Mouse (Mus musculus) C3H10T1/2 (cell line): ENCODE measurements around the gene Hmox2. TPM values are rescaled to one million over a fixed set of nuclear protein-coding genes. Genes with fewer than 3 reads are reported as not detected.

Source experiments
- polyA plus RNA-seq, 2 experiments: library from polyadenylated mRNA; unstranded; fragments of >200 nt; fragmentation: generic; extraction: Trizol; gene quantifications; one replicate each; pipeline ENCODE4 v1.2.1; 2012; ENCODE audit warnings: missing spikeins in 2 of 2

The Hmox2 gene
- 10 to 100 TPM; 49.6 to 70.0 TPM for polyA plus RNA-seq

DNA sequence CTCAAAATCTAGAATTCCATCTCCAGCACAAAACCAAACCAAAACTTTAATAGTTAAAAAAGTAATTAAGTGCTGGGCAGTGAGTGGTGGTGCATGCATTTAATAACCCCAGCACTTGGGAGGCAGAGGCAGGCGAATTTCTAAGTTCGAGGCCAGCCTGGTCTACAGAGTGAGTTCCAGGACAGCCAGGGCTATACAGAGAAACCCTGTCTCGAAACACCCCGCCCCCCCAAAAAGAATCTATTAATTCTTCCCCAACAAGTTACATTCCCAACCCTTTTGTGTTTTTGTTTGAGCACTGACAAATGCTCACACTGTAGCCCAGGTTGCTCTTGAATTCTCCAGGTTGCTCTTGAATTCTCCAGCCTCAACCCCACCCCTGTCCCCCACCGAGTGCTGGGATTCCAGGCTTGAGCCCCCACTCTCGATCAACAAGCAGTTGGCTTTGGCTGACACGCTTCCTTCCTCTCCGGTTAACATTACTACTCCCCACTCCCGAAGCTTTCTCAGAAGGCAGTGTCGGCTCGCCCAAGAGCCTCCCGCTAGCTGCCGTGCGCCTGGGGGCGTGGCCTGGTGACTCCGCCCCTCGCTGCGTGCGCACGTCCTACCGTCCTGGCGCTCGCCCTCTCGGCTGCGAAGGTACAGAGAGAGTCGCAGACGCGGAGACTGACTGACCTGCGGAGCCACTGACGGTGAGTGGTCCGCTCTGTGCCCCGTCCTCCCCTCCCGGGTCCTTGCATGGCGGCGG is at the start of gene Hmox2:
TSS of gene Hmox2 (plus strand) at position 582 of the 748 bp plus-strand sequence.

DNA sequence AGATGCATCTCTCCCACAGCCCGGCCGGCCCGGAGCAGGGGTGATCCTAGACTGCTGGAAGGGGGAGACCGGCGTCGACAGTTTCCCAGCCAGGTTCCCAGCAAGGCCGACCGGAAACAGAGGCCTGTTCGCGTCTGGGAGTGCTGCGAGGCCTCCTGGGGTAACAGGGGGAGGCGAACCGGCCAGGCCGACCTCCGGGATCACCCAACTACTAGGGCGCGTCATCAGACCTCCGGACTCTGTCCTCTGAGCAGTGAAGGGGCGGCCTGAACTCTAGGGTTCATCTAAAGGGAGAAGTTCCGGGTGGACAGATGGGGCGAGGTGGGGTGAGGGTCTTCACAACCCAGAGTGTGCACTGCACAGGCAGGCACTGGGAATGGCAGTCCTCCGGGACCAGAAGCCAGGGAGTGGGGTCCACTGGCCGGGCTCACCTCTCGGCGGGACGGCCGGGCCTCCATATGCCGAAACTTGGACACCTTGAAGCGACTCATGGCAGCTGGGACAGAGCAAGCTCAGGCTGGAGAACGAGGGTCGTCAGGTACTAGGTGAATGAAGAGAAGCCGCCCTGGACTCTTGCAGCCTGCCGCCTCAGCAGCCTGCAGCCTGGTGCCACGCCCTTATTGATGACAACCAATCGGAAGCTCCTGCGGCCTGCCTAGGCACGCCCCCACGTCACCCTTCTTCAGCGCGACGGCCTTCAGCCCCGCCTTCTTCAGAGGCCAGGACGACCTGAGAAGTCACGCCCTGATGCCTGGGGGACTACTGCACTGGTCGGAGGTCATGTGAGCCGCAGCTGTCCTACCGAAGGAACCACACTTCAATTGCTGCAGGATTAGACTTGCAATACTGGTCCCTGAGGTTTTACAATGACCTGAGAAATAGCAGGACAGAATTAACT is 46.8 kb upstream of the Hmox2 start, which contains the start of gene Coro7:
TSS of gene Coro7 (minus strand) at position 657 of the 898 bp plus-strand sequence.

DNA sequence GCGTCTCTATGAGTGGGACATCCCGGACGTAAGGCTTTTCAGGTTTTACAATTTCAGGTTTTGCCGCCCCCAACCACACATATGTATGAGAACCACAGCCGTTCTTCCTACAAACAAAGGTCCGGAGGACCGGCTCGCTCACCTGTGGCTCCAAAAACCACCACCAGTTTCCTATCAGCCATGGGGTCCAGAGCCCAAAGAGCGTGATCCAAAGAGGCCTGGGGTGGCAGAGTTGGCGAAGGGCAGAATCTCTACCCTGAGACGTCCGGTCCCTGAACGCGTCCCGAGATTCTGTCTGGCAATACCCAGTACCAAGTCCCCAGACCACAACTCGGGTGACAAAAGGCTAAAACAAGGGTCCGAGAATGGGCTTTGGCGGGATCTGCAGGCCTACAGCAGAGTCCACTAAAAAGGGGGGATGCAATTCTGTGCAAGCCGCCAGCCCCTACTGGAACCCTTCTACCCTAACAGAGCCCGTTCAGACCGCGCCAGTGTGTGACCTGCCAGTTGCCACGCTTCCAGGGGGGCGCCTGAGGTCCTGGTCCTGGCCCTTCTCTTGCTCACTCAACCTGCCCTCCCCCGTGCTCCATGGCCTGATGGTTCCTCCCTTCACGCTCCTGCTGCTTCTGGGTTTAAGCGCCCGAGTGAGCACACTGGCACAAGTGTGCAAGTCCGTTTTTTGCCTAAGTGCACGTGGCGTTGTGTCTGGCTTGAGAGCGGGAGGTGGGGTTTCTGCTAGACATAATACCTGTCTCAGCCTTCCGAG is 7.2 kb upstream of the Hmox2 start, which contains the start of gene Nmral1:
TSS of gene Nmral1 (minus strand) at position 604 of the 766 bp plus-strand sequence.

DNA sequence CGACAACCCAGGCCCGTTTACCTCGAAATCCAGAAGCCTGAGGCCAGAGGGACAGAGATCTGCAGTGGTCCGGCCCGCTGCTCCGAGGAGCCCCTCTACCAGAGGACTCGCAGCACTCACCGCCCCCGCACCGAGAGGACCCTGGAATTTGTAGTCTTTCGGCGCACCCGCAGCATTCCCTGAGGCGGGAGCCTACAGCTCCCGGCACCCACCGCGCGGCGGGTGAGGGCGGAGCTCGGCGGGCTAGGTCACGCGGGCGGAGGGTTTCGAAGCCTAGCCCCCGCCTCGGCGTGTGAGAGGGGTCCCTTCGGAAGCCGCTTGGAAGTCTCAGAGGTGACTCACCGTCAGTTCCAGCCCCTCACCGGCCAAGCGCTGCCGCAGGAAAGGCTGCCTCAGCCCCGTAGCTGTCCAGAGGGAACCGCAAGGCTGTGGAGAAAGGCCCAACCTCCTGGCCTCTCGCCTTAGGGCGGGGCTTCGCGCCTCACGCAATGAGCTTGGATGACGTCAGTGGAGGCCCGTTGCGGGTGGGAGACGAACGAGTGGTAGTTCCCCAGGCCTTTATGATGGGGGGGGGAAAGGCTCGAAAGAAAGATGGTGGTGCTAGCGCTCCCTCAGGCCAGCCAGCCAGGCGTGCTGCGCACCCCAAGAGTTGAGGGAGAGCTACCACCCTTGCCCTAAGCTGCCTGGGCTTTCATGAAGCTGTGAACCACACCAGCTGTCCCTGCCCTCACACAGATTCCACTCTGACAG is 63.8 kb downstream of the Hmox2 start, which contains the start of gene Cdip1:
TSS of gene Cdip1 (minus strand) at position 483 of the 750 bp plus-strand sequence.

Other genes with a start within 250 kb of the Hmox2 start
- 1 to 10 TPM in 1 of 2 experiments, under 1 TPM in 1; 0.15 to 2.3 TPM for gene Srl, start 184.5 kb upstream of the Hmox2 start, polyA plus RNA-seq
- gene Tfap4, start 166.5 kb upstream of the Hmox2 start, polyA plus RNA-seq, result 1 to 10 TPM; 5.2 to 6.2 TPM
- 10 to 100 TPM; 14.0 to 57.8 TPM for gene Glis2, start 131.6 kb upstream of the Hmox2 start, polyA plus RNA-seq
- gene Pam16, start 101.4 kb upstream of the Hmox2 start, polyA plus RNA-seq, result 10 to 100 TPM; 54.9 to 95.1 TPM
- gene Vasn, start 86.4 kb upstream of the Hmox2 start, polyA plus RNA-seq, result 100 to 1,000 TPM in 1 of 2 experiments, 10 to 100 TPM in 1; 20.8 to 159 TPM
- gene Dnaja3, start 86.4 kb upstream of the Hmox2 start, polyA plus RNA-seq, result 10 to 100 TPM in 1 of 2 experiments, 1 to 10 TPM in 1; 5.6 to 20.4 TPM
- 10 to 100 TPM in 1 of 2 experiments, 1 to 10 TPM in 1; 5.2 to 12.2 TPM for gene Coro7, start 46.6 kb upstream of the Hmox2 start, polyA plus RNA-seq
- gene Nmral1, start 7.0 kb upstream of the Hmox2 start, polyA plus RNA-seq, result 10 to 100 TPM; 43.3 to 45.4 TPM
- 10 to 100 TPM; 10.3 to 27.1 TPM for gene Cdip1, start 63.9 kb downstream of the Hmox2 start, polyA plus RNA-seq
- gene 4930562C15Rik, start 109.1 kb downstream of the Hmox2 start, polyA plus RNA-seq, result under 1 TPM in 1 of 2 experiments, not detected in 1; 0.33 TPM
- 10 to 100 TPM; 44.1 to 52.2 TPM for gene Ubald1, start 154.0 kb downstream of the Hmox2 start, polyA plus RNA-seq
- 10 to 100 TPM; 23.3 to 82.4 TPM for gene Mgrn1, start 159.9 kb downstream of the Hmox2 start, polyA plus RNA-seq
- gene Nudt16l1, start 212.4 kb downstream of the Hmox2 start, polyA plus RNA-seq, result 10 to 100 TPM; 61.2 to 88.2 TPM
- 10 to 100 TPM; 14.6 to 57.4 TPM for gene Anks3, start 237.8 kb downstream of the Hmox2 start, polyA plus RNA-seq